Mouse (Mus musculus) fat pad, adult 2 months (tissue): ENCODE data around the gene Neurod1.

Experiments used
- DNase-seq: peaks from one replicate; pipeline ENCODE4 v3.0.0-alpha.2; 2011; ENCODE audit warnings: low read depth, low spot score; ENCODE audit errors: extremely low read depth

Gene Neurod1

DNA sequence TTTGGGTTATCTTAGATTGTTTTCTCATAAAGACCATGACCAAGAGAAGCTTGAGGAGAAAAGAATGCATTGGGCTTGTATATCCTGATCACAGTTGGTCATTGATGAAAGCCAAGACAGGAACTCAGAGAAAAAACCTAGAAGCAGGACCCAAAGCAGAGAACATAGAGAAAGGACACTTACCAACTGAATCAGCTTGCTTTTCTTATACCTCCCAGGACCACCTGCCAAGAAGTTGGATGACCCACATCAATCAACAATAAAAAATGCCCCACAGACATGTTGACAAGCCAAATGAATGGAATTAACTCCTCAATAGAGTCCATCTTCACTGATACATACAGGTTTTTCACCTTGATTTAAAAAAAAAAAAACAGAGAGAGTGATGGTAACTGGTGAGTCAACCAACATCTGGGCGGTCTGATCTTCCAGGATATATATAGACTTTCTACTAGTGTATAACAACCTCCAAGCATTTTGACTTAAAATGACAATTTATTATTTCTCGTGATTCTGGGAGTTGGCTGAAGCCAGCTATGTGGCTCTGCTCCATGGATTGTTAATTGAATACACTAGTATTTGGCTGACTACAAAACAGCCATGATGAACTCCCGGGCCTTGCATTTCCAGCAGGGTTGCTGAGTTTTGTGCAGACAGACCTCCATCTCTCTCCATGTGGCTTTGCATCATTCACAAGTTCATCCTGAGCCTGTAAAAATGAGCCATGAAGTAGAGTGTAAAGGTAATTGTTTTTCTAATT lies 12.5 kb downstream of the Neurod1 start:
- DNase-seq = no peak

DNA sequence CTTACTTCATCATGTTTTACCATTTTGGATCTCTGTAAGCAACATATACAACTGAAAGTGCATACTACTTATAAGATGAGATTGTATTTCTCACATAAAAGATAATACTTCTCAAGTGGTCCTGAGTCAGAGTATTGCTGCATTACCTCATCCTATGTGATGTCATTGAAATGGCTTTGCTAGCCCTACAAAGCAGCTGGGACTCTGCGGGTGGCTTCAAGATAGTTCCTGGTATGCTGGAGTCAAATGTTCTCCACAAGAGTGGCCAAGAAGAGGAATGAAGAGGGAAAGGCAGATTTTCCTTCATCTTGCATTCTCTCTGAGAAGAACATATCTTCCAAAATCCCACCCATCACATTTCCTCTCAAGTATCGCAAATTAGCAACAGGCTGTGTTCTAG lies 13.2 kb downstream of the Neurod1 start:
- DNase-seq = no peak

- DNase-seq = no peak
Observed at GRCm38 (mm10) chr2:79442906-79443305, 13.6 kb downstream of the Neurod1 start.

DNA sequence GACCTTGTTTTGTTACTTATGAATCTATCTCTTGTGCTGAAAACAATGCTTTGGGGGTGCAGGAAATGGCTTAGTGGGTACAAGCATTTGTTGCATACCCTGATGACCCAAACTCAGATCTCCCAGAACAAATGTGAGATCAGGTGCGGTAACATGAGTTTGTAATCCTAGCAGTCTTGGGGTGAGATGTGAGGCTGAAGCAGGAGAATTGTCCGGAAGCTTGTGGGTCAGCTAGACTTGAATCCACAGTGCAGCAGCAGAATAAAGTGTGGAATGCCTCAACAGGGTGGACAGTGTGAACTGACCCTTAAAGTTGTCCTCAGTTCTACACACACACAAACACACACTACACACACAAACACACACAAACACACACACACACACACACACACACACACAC lies 14.3 kb downstream of the Neurod1 start:
- no peak for DNase-seq

DNA sequence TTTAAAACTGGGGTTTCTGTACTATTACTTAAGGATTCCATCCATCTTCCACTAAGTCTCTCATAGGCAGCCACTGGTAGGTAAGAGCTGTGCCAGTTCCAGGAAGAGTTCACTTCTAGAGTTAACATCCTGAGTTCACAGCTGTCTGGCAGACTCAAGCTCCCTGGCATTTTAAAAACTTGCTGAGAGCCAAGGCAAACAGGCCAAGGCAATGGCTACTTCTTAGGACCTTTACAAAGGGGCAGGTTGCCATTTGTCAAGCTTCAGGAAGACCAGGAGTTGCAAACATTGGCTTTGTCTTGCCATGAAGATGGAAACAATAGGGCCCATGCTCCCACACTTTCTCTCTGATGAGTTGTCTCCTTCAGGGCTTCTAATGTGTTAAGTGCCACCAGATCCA lies 26.5 kb downstream of the Neurod1 start:
- no peak for DNase-seq

GRCm38 (mm10) chr2:79429650-79430049 lies 26.9 kb downstream of the Neurod1 start:
- no peak for DNase-seq

DNA sequence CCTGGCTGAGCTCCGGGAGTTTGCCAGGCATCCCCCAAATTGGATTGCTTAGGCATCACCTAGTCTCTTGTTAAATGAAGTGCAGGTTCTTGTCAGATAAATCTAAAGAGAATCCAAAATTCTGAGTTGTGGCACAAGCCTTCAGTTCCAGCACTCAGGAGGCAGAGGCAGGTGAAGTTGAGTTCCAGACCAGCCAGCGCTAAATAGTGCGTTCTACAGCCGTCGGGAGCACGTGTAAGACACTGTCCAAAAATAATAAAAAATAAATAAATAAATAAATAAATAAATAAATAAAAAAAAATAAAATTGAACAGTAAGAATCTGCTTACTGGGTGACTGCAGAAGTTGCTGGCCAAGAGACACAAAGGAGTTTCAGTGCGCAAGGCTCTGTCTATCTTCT lies 27.4 kb downstream of the Neurod1 start:
- no peak for DNase-seq

DNA sequence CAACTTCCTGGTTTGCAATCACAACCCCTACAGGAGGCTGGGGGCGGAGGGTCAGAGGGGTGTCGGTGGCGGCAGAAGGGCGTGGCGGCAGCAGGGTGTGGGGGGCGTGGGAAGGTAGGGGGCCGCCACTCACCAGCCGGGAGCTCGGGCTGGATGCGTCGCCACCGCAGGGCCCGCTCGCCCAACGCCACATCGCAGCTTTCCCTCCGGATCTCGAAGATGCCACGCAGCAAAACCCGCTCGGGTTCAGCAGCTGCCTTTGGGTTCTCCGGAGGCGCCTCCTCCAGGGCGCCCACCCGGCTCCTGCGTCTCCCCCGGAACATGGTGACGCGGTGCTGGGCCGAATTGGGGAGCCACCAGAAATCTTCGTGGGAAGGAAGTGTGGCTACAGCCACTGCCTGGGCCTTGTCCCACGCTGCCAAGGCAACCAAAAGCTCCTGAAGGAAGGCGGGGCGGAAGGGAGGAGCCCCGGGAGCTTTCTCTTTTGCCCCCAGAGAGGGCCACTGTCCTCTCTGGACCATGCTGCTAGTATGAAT lies 27.9 kb downstream of the Neurod1 start:
- no peak for DNase-seq

GRCm38 (mm10) chr2:79428022-79428421 lies 28.5 kb downstream of the Neurod1 start:
- no peak for DNase-seq

DNA sequence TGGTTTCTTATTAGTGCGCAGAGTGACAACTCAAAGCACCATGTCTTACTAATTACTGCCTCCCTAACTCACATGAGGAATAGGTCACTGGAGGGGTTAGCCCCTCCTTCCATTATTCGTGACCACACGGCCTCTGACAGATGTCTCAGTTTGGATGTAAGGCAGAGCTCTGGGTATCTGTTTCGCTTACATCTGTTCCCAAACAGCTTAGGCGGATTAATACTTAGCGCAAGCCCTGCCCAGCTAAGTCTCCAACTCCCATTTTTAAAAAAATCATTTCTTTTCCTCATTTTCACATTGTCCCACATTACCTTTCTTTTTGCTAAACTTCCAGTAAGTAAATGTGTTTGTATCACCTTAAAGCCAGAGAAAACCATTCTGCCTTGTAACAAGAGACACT lies 34.9 kb downstream of the Neurod1 start:
- no peak for DNase-seq

DNA sequence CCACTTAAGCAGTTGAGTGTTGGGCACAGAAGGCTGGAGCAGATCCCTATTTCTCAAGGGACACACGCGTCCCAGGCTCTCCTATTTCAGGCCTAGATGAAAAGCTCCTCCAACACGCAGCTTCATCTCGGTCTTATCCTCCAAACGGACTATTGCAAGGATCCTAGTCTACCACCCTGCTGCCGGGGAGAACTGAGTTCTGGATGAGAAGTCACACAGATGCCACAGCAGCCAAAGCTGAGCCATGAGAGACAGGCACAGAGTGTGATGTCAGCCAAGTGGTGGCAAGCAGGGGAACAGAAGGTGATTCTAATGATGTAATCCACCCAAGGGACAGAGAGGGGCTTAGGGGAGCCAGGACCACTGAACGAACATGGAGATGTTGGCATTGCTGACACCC lies 42.0 kb downstream of the Neurod1 start:
- DNase-seq = no peak

- no peak for DNase-seq
Observed at GRCm38 (mm10) chr2:79410903-79411255, 45.7 kb downstream of the Neurod1 start.

- no peak for DNase-seq
Observed at GRCm38 (mm10) chr2:79410247-79410902, 46.2 kb downstream of the Neurod1 start.

- no peak for DNase-seq
Observed at GRCm38 (mm10) chr2:79405661-79406405, 50.7 kb downstream of the Neurod1 start.
